8 mouse cellular contexts compared by ENCODE assay signal in the genomic region with DNA sequence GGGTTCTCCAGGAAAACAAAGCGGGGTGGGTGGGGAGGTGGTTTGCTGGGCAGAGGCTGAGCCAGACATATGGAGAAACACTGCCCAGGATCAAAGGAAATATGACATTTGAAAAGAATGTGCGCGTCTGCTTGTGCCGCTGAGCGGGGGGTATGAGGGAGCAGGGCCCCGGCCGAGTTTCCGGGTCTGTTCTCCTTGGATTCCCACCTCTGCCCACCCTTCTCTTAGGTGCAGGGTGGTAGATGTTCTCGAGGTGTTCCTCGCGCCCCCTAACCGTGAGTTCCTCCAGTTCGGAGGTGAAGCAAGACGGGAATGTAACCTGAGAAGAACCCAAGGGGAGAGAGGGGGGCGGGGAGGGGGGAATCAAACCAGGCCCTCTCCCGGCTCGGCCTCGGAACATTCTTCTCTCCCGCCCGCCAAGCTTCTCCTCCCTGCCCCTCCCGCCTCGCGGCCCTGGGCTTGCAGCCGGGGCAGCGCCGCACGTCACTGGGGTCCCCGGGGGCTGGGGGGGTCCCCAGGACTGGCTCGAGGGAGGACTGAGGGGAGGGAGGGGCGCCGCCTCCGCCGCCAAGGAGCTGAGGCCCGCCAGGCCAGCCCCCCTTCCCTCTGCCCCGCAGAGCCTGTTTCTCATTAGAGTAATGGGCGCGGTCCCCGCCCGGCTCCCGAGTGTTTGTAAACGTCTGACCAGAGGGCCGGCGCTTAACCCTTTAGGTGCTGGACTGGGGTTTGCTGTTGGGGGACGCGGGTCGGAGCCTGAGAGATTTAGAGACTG. TPM values are rescaled to one million over a fixed set of nuclear protein-coding genes. Genes with fewer than 3 reads are reported as not detected.
DNase-seq lines count a peak whose midpoint lies in the region; ATAC-seq lines count a peak whose summit lies in the region.

A gene (plus strand): TSS at position 154 of the 772 bp plus-strand sequence.

- under 1% methylated on average over 42 of the region's 46 CpGs for WGBS in liver, embryonic 11.5 days
- under 1% methylated on average over 46 of the region's 46 CpGs for WGBS in neural tube, embryonic 12.5 days

- no peaks in the 10 kb centered on the region for H3K36me3 ChIP-seq in megakaryocyte, embryonic 14.5 days (replicated peaks; ENCODE audit: low read length)
- no peaks in the 10 kb centered on the region for H3K36me3 ChIP-seq in liver, embryonic 11.5 days (ENCODE audit: control insufficient read depth, insufficient read depth, low read length)
- H3K36me3 ChIP-seq in neural tube, embryonic 12.5 days, result no peaks in the 10 kb centered on the region

- no peaks in the 10 kb centered on the region for H3K9me3 ChIP-seq in megakaryocyte, embryonic 14.5 days
- H3K9me3 ChIP-seq in liver, embryonic 11.5 days (ENCODE audit: control insufficient read depth, low read length), result no peaks in the 10 kb centered on the region
- H3K9me3 ChIP-seq in neural tube, embryonic 12.5 days, result no peaks in the 10 kb centered on the region

- H3K4me2 ChIP-seq in liver, embryonic 11.5 days, result peak within 1 kb of the TSS; percentile 92
- peak within 1 kb of the TSS; percentile 85 for H3K4me2 ChIP-seq in neural tube, embryonic 12.5 days (replicated peaks)

- H3K27me3 ChIP-seq in megakaryocyte, embryonic 14.5 days (replicated peaks), result peaks cover 58% of the 10 kb centered on the region
- H3K27me3 ChIP-seq in liver, embryonic 11.5 days (replicated peaks; ENCODE audit: control insufficient read depth, insufficient read depth, low read length), result peaks cover 49% of the 10 kb centered on the region
- H3K27me3 ChIP-seq in neural tube, embryonic 12.5 days (replicated peaks), result peaks cover 21% of the 10 kb centered on the region

- no peak for ATAC-seq in megakaryocyte, adult 5-6 weeks (ENCODE audit: poor library complexity, severe bottlenecking)
- ATAC-seq in liver, embryonic 11.5 days (replicated peaks; ENCODE audit: low FRiP score), result peak; percentile 50
- ATAC-seq in neural tube, embryonic 12.5 days (ENCODE audit: low FRiP score, low read depth), result peak; percentile 70

- peak within 1 kb of the TSS; percentile 87 for H3K4me3 ChIP-seq in megakaryocyte, embryonic 14.5 days (replicated peaks)
- H3K4me3 ChIP-seq in liver, embryonic 11.5 days (ENCODE audit: low read depth, low read length), result peak within 1 kb of the TSS; percentile 59
- peak within 1 kb of the TSS; percentile 58 for H3K4me3 ChIP-seq in neural tube, embryonic 12.5 days

- H3K9ac ChIP-seq in liver, embryonic 11.5 days (ENCODE audit: low read depth, low read length), result peak within 1 kb of the TSS; percentile 59
- H3K9ac ChIP-seq in neural tube, embryonic 12.5 days, result peak within 1 kb of the TSS; percentile 69

- DNase-seq in cerebellum, postnatal 36 days, result peak; percentile 6 to 33
- peak; percentile 89 for DNase-seq in gastrocnemius, postnatal 25 days
- DNase-seq in hindlimb bud, embryonic 11.5 days (ENCODE audit: extremely low spot score, low read depth, low spot score), result peak; percentile 91
- DNase-seq in liver, embryonic 11.5 days (ENCODE audit: low spot score), result peak; percentile 87
- DNase-seq in urinary bladder, postnatal 36 days (ENCODE audit: low spot score in 2 of 2), result peak; percentile 80 to 83

- H3K27ac ChIP-seq in liver, embryonic 11.5 days (ENCODE audit: low read depth, low read length), result peak within 1 kb of the TSS; percentile 47
- H3K27ac ChIP-seq in neural tube, embryonic 12.5 days, result peak within 1 kb of the TSS; percentile 69

- H3K4me1 ChIP-seq in megakaryocyte, embryonic 14.5 days, result peaks cover 26% of the 10 kb centered on the region
- peaks cover 20% of the 10 kb centered on the region for H3K4me1 ChIP-seq in liver, embryonic 11.5 days (replicated peaks; ENCODE audit: control insufficient read depth, insufficient read depth, low read length)
- H3K4me1 ChIP-seq in neural tube, embryonic 12.5 days, result peaks cover 27% of the 10 kb centered on the region

RNA-seq across cellular contexts. Expression of the gene that starts here (rescaled TPM):
- 0.08 TPM in 1 of 2 replicates, not detected in the other for polyA plus RNA-seq in megakaryocyte, embryonic 14.5 days (2012; ENCODE audit: insufficient read depth, low replicate concordance)
- not detected in 2 replicates for total RNA-seq in megakaryocyte, adult 5-6 weeks (2015)
- not detected in 2 replicates for total RNA-seq in megakaryocyte, adult 5-6 weeks (2017)
- 1 to 10 TPM; 3.2 to 5.9 TPM for total RNA-seq in gastrocnemius, postnatal 25 days (2021)
- 15.1 and 15.3 TPM in 2 replicates for polyA plus RNA-seq in liver, embryonic 11.5 days (2014; fragmentation: Nextera tagmentation; extraction: Ambion mirVana)
- 22.0 and 24.8 TPM in 2 replicates for polyA plus RNA-seq in neural tube, embryonic 12.5 days (2016; fragmentation: Nextera tagmentation; extraction: Ambion mirVana)

Comparison
In these comparisons a context has a peak if more than half of its experiments do, and no peak if none do; other contexts are left out.
1. RNA of the gene that starts here (total RNA-seq): 3.2 to 5.9 TPM in gastrocnemius, postnatal 25 days; not detected in megakaryocyte, adult 5-6 weeks; every median in the first group is over 4 times any median in the second.
2. DNase-seq: peak in every context shown above with its lines; median percentile 91 in hindlimb bud, embryonic 11.5 days; 89 in gastrocnemius, postnatal 25 days; 87 in liver, embryonic 11.5 days; 82 in urinary bladder, postnatal 36 days; 20 in cerebellum, postnatal 36 days.
3. Peak in every context shown above with its lines, with median percentiles within 50 percentile points of each other: H3K4me3 ChIP-seq.